Comparison of ENCODE assay signal across 22 mouse cellular contexts in the genomic region with DNA sequence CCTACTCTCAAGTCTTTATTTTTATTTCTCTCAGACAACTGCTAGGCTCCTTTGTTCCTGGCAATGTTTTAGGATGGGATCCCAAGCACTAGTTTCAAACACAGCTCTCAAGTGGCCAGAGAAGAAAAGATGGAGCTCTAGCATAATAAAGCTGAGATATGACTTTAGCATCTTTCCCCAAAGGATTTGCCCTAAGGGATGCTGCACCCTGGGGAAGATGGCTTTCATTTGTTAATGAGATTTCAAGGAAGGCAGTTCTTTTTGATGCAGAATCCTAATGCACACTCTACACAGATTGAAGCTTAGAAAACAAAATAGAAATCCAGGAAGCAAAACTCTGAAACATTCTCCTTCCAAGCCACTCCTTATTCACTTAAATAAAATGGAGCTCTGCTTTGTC.
"Had no signal": no experiment of that assay in that cellular context is flagged by ENCODE, and none has a peak within 500 bp of the region (broad histone marks: within the 10 kb centered on the region; RNA-seq: fewer than 3 reads in every experiment).

No protein-coding gene starts in this region.

- H3K9ac ChIP-seq: limb, embryonic 13.5 days; liver, embryonic 12.5 days; liver, embryonic 15.5 days; lung, embryonic 15.5 days; neural tube, embryonic 13.5 days; stomach, embryonic 15.5 days had no signal

- H3K9me3 ChIP-seq: limb, embryonic 10.5 days; limb, embryonic 13.5 days; liver, embryonic 12.5 days; liver, embryonic 15.5 days; lung, embryonic 15.5 days; midbrain, embryonic 10.5 days; neural tube, embryonic 13.5 days; stomach, embryonic 15.5 days had no signal

- H3K4me1 ChIP-seq: limb, embryonic 10.5 days; limb, embryonic 13.5 days; liver, embryonic 12.5 days; liver, embryonic 15.5 days; lung, embryonic 15.5 days; megakaryocyte, embryonic 14.5 days; neural tube, embryonic 13.5 days; stomach, embryonic 15.5 days had no signal

- H3K4me3 ChIP-seq: layer of hippocampus, adult 2 months; limb, embryonic 10.5 days; limb, embryonic 13.5 days; liver, embryonic 12.5 days; liver, embryonic 15.5 days; lung, embryonic 15.5 days; megakaryocyte, embryonic 14.5 days; midbrain, embryonic 10.5 days; neural tube, embryonic 13.5 days; stomach, embryonic 15.5 days had no signal

- H3K4me2 ChIP-seq: limb, embryonic 13.5 days; liver, embryonic 12.5 days; liver, embryonic 15.5 days; lung, embryonic 15.5 days; neural tube, embryonic 13.5 days; stomach, embryonic 15.5 days had no signal

- DNase-seq: kidney, postnatal 25 days; layer of hippocampus, adult 9-11 months; liver; lung, adult 18-20 months; lung, postnatal 10 days; lung, postnatal 36 days; midbrain, embryonic 14.5 days; retina, postnatal 1 day; right cerebral cortex, postnatal 25 days; spleen, adult 18-20 months; thymus, postnatal 25 days had no signal

- ATAC-seq: liver, embryonic 12.5 days had no signal

- H3K27me3 ChIP-seq: limb, embryonic 13.5 days; liver, embryonic 12.5 days; liver, embryonic 15.5 days; lung, embryonic 15.5 days; megakaryocyte, embryonic 14.5 days; neural tube, embryonic 13.5 days; stomach, embryonic 15.5 days had no signal

- H3K27ac ChIP-seq: kidney, postnatal 0 days; layer of hippocampus, adult 2 months; limb, embryonic 10.5 days; limb, embryonic 13.5 days; liver, embryonic 12.5 days; liver, embryonic 15.5 days; lung, embryonic 15.5 days; midbrain, embryonic 10.5 days; neural tube, embryonic 13.5 days; stomach, embryonic 15.5 days had no signal

- H3K36me3 ChIP-seq: limb, embryonic 10.5 days; limb, embryonic 13.5 days; liver, embryonic 12.5 days; liver, embryonic 15.5 days; lung, embryonic 15.5 days; midbrain, embryonic 10.5 days; neural tube, embryonic 13.5 days; stomach, embryonic 15.5 days had no signal
